Mouse (Mus musculus) gastrocnemius, adult 18-20 months (tissue): ENCODE results near the gene Parvg. TPM values are rescaled to one million over a fixed set of nuclear protein-coding genes. Genes with fewer than 3 reads are reported as not detected.
A peak's percentile ranks its signal among the peaks of the same experiment; 100 is the strongest.

ENCODE experiments used
- DNase-seq: peaks from one replicate; pipeline ENCODE4 v3.0.0; 2021; ENCODE audit warnings: low spot score
- total RNA-seq, 2 experiments: library from RNA; stranded (reverse); gene quantifications; 2 replicates each; pipeline ENCODE4 v1.2.3; 2021

Gene Parvg
- total RNA-seq, 2 experiments from 2014 or later = 1.0 to 1.4 TPM

GRCm38 (mm10) chr15:84303264-84303663 lies 20.6 kb upstream of the Parvg start:
- DNase-seq = no peak

- DNase-seq = no peak
Measured at GRCm38 (mm10) chr15:84305333-84305732, 18.5 kb upstream of the Parvg start.

GRCm38 (mm10) chr15:84310271-84310670 lies 13.6 kb upstream of the Parvg start:
- no peak for DNase-seq

- no peak for DNase-seq
Measured at GRCm38 (mm10) chr15:84311295-84312085, 12.3 kb upstream of the Parvg start.

- peak; percentile 56 for DNase-seq
Measured at GRCm38 (mm10) chr15:84312878-84313565, 10.8 kb upstream of the Parvg start.

- DNase-seq = no peak
Measured at GRCm38 (mm10) chr15:84313566-84313878, 10.3 kb upstream of the Parvg start.

GRCm38 (mm10) chr15:84314420-84315080 lies 9.3 kb upstream of the Parvg start:
- no peak for DNase-seq

GRCm38 (mm10) chr15:84315276-84316046 lies 8.4 kb upstream of the Parvg start:
- DNase-seq = no peak

- DNase-seq = no peak
Measured at GRCm38 (mm10) chr15:84319393-84319792, 4.4 kb upstream of the Parvg start.

- no peak for DNase-seq
Measured at GRCm38 (mm10) chr15:84321544-84322174, 2.2 kb upstream of the Parvg start.

GRCm38 (mm10) chr15:84324870-84325553 lies 1.2 kb downstream of the Parvg start:
- peak; percentile 29 for DNase-seq

- DNase-seq = no peak
Measured at GRCm38 (mm10) chr15:84325736-84326135, 1.9 kb downstream of the Parvg start.

GRCm38 (mm10) chr15:84328870-84329269 lies 5.0 kb downstream of the Parvg start:
- no peak for DNase-seq

GRCm38 (mm10) chr15:84329940-84330339 lies 6.1 kb downstream of the Parvg start:
- no peak for DNase-seq

GRCm38 (mm10) chr15:84331066-84331612 lies 7.3 kb downstream of the Parvg start:
- no peak for DNase-seq

- DNase-seq = no peak
Measured at GRCm38 (mm10) chr15:84336281-84336817, 12.5 kb downstream of the Parvg start.

- DNase-seq = no peak
Measured at GRCm38 (mm10) chr15:84337599-84337998, 13.8 kb downstream of the Parvg start.

GRCm38 (mm10) chr15:84340926-84341325 lies 17.1 kb downstream of the Parvg start:
- no peak for DNase-seq

- no peak for DNase-seq
Measured at GRCm38 (mm10) chr15:84348769-84349168, 24.9 kb downstream of the Parvg start.
